Mouse (Mus musculus): ENCODE results near the gene Efcc1. TPM values are rescaled to one million over a fixed set of nuclear protein-coding genes. Genes with fewer than 3 reads are reported as not detected.

The Efcc1 gene
- total RNA-seq, 1 experiment, result not detected

DNA sequence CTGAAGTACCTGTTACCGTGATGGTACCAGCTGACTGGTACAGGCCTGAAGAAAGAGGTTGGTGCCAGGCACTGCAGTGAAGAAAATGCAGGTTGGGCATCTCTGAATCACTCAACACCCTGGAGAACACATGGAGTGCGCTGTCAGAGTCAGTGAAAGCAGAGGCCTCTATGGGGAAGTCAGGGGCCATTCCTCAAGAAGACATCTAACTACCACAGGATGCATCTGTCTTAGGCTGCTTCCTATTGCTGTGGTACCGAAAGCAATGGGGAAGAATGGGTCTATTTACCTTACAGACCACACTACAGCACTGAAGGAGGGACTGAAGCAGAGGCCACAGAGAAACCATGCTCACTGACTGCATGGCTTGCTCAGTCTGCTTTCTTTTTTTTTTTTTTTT lies 2.6 kb upstream of the Efcc1 start:
- Histone ChIP-seq H3K9me3 (ENCODE audit: control insufficient read depth, insufficient read depth, low read depth, low read length) (no peaks in the 10 kb centered on the region), H3K4me3 (ENCODE audit: insufficient read depth in 1 of 2, low read depth in 1 of 2, low read length in 2 of 2, poor library complexity in 1 of 2, severe bottlenecking in 1 of 2) (no peak overlapping the region), H3K27ac (ENCODE audit: insufficient read depth, low read depth, low read length, poor library complexity, severe bottlenecking) (no peak overlapping the region), H3K9ac (ENCODE audit: insufficient read depth, low read depth, low read length, poor library complexity, severe bottlenecking) (no peak overlapping the region), H3K4me1 (ENCODE audit: control insufficient read depth in 2 of 2, insufficient read depth in 2 of 2, low read length in 2 of 2, poor library complexity in 1 of 2) (peaks cover 0 to 5% of the 10 kb centered on the region in 2 experiments; a peak in 1 of 4 replicates), H3K36me3 (ENCODE audit: control insufficient read depth, insufficient read depth, low read length, poor library complexity, severe bottlenecking) (no peaks in the 10 kb centered on the region)
- no peak for DNase-seq (ENCODE audit: low read depth, low spot score)
- in situ Hi-C loops (cut with MboI; ENCODE audit: low sequenced_read_pairs in 2 of 2, unreplicated experiment in 2 of 2), result no loop called here
- no peak for TF ChIP-seq ZC3H11A (IDR thresholded peaks at IDR 0.05; ENCODE audit: borderline replicate concordance, low read depth, low read length)

DNA sequence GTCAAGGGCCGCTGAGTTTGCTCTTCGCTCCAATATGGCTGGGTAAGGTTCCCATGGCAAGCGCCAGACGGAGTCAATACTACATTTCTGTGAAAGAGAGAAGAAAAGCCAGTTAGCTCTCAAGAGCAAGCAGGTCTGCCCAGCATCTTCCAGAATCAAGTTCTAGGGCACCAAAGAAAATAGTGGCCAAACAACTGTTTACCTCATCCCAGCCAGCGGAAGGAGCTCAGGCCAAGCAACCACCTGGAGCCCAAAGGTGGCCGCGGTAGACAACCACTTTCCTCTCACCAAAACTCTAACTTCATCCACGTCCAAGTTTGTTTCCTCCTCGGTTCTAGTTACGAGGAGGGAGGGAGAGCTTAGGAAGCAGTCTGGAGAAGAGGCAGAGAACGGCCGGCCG lies 528 bp upstream of the Efcc1 start:
- Histone ChIP-seq H3K36me3 (ENCODE audit: control insufficient read depth, insufficient read depth, low read length, poor library complexity, severe bottlenecking) (no peaks in the 10 kb centered on the region), H3K9me3 (ENCODE audit: control insufficient read depth, insufficient read depth, low read depth, low read length) (no peaks in the 10 kb centered on the region), H3K4me3 (ENCODE audit: insufficient read depth in 1 of 2, low read depth in 1 of 2, low read length in 2 of 2, poor library complexity in 1 of 2, severe bottlenecking in 1 of 2) (peak overlapping the region; percentile 70 to 71), H3K27ac (ENCODE audit: insufficient read depth, low read depth, low read length, poor library complexity, severe bottlenecking) (no peak overlapping the region), H3K9ac (ENCODE audit: insufficient read depth, low read depth, low read length, poor library complexity, severe bottlenecking) (no peak overlapping the region), H3K4me1 (ENCODE audit: control insufficient read depth in 2 of 2, insufficient read depth in 2 of 2, low read length in 2 of 2, poor library complexity in 1 of 2) (peaks cover 0 to 3% of the 10 kb centered on the region in 2 experiments; a peak in 1 of 4 replicates)
- TF ChIP-seq ZC3H11A (IDR thresholded peaks at IDR 0.05; ENCODE audit: borderline replicate concordance, low read depth, low read length), result no peak
- no peak for TF ChIP-seq ZNF384 (IDR thresholded peaks at IDR 0.05; ENCODE audit: low read depth, low read length)
- TF ChIP-seq CHD2 (IDR thresholded peaks at IDR 0.05; ENCODE audit: low read depth, low read length), result no peak
- no peak for TF ChIP-seq MAFK (IDR thresholded peaks at IDR 0.05; ENCODE audit: insufficient read depth, low read depth, low read length)
- TF ChIP-seq HCFC1 (IDR thresholded peaks at IDR 0.05; ENCODE audit: borderline replicate concordance, insufficient read depth, low read length), result no peak
- in situ Hi-C loops (cut with MboI; ENCODE audit: low sequenced_read_pairs in 2 of 2, unreplicated experiment in 2 of 2), result no loop called here
- no peak for DNase-seq (ENCODE audit: low read depth, low spot score)

DNA sequence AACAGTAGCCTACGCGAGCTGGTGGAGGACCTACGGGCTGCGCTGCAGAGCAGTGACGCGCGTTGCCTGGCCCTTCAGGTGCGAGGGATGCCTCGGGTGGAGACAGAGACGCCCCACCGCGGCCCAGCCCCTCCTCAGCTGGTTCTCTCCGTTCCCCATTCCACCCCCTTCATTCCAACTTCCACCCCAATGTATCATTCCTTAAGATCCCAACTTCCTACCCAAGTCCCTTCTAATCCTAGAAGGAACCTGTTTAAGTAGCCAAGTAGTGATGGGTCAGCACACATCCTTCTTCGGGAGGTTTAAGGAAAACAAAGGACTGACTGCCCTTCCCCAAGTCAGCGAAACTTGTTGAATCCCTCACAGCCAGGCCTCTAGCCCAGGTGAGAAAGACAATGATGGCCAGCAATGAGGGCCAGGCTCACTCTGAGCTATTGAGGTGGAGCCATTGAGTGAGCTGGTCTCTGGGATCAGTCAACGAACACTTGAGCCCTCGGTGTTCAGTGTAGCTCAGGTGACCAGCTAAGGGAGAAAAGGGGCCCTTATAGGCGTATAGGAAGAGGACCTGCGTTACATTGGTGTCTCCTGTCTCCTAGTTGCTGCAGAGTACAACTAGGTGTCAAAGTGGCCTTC lies 910 bp downstream of the Efcc1 start:
- TF ChIP-seq HCFC1 (IDR thresholded peaks at IDR 0.05; ENCODE audit: borderline replicate concordance, insufficient read depth, low read length) (no peak), CHD2 (IDR thresholded peaks at IDR 0.05; ENCODE audit: low read depth, low read length) (no peak), MAFK (IDR thresholded peaks at IDR 0.05; ENCODE audit: insufficient read depth, low read depth, low read length) (no peak), ZC3H11A (IDR thresholded peaks at IDR 0.05; ENCODE audit: borderline replicate concordance, low read depth, low read length) (no peak), ZNF384 (IDR thresholded peaks at IDR 0.05; ENCODE audit: low read depth, low read length) (no peak)

DNA sequence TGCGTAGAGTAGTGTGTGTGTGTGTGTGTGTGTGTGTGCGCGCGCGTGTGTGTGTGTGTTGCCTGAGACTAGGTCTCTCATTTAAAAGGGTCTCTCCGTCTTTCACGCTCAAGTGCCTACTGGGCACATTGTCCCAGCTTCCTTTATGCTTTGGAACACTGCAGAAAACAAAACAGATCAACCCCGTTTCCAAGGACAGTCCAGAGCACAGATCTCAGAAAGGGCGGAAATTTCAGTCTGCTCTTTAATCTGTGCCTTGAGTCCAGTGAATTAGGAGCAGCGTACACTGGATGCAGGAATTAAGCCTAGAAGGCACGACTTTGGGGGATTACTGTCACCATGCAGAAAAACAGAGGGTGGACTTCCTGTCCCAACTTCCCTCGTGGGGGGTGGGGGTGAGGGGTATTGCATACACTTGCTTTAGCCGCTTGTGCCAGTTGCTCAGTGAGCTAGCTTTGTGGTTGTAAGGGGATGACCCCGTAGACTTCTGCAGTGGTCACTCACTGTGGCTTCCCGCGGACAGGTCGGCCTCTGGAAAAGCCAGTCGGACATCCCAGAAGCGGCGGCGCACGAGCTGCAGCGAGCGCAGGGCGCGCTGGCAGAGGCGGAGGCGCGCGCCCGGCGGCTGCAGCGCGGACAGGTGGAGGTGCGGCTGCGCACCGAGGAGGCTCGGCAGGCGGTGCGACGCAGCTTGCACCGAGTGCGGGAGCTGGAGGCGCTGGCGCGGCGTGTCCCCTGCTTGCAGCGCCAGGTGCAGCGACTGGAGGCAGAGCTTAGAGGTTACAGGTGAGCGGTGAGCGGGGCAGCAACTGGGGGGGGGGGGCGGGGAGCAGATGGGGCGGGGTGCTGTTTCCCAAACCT lies 1.7 kb downstream of the Efcc1 start:
- H3K36me3 ChIP-seq (ENCODE audit: control insufficient read depth, insufficient read depth, low read length, poor library complexity, severe bottlenecking), result no peaks in the 10 kb centered on the region
- H3K9me3 ChIP-seq (ENCODE audit: control insufficient read depth, insufficient read depth, low read depth, low read length), result no peaks in the 10 kb centered on the region
- TF ChIP-seq MAFK (IDR thresholded peaks at IDR 0.05; ENCODE audit: insufficient read depth, low read depth, low read length), result no peak
- DNase-seq (ENCODE audit: low read depth, low spot score), result no peak
- in situ Hi-C loops (cut with MboI; ENCODE audit: low sequenced_read_pairs in 2 of 2, unreplicated experiment in 2 of 2), result no loop called here
- no peak overlapping the region for H3K27ac ChIP-seq (ENCODE audit: insufficient read depth, low read depth, low read length, poor library complexity, severe bottlenecking)
- peaks cover 0 to 3% of the 10 kb centered on the region in 2 experiments; a peak in 1 of 4 replicates for H3K4me1 ChIP-seq (ENCODE audit: control insufficient read depth in 2 of 2, insufficient read depth in 2 of 2, low read length in 2 of 2, poor library complexity in 1 of 2)
- peak overlapping the region; percentile 15; the same call in 1 of the 2 replicates for H3K9ac ChIP-seq (ENCODE audit: insufficient read depth, low read depth, low read length, poor library complexity, severe bottlenecking)
- H3K4me3 ChIP-seq (ENCODE audit: insufficient read depth in 1 of 2, low read depth in 1 of 2, low read length in 2 of 2, poor library complexity in 1 of 2, severe bottlenecking in 1 of 2), result peak overlapping the region; percentile 27 to 58; a peak in 3 of 4 replicates

More for the DNA sequence above, 910 bp downstream of the Efcc1 start:
- in situ Hi-C loops (cut with MboI; ENCODE audit: low sequenced_read_pairs in 2 of 2, unreplicated experiment in 2 of 2), result no loop called here
- no peaks in the 10 kb centered on the region for H3K9me3 ChIP-seq (ENCODE audit: control insufficient read depth, insufficient read depth, low read depth, low read length)
- no peak overlapping the region for H3K27ac ChIP-seq (ENCODE audit: insufficient read depth, low read depth, low read length, poor library complexity, severe bottlenecking)
- no peak for DNase-seq (ENCODE audit: low read depth, low spot score)
- H3K9ac ChIP-seq (ENCODE audit: insufficient read depth, low read depth, low read length, poor library complexity, severe bottlenecking), result peak overlapping the region; percentile 59; the same call in 1 of the 2 replicates
- no peaks in the 10 kb centered on the region for H3K36me3 ChIP-seq (ENCODE audit: control insufficient read depth, insufficient read depth, low read length, poor library complexity, severe bottlenecking)
- peaks cover 0 to 3% of the 10 kb centered on the region in 2 experiments; a peak in 1 of 4 replicates for H3K4me1 ChIP-seq (ENCODE audit: control insufficient read depth in 2 of 2, insufficient read depth in 2 of 2, low read length in 2 of 2, poor library complexity in 1 of 2)
- H3K4me3 ChIP-seq (ENCODE audit: insufficient read depth in 1 of 2, low read depth in 1 of 2, low read length in 2 of 2, poor library complexity in 1 of 2, severe bottlenecking in 1 of 2), result peak overlapping the region; percentile 70 to 71
